Mouse (Mus musculus): ENCODE measurements around the gene Kcnj16. TPM values are rescaled to one million over a fixed set of nuclear protein-coding genes. Genes with fewer than 3 reads are reported as not detected.

Kcnj16 gene
- polyA plus RNA-seq, 1 experiment from 2014 or later = 0.13 TPM

GRCm38 (mm10) chr11:111065635-111066298 lies 97.9 kb downstream of the Kcnj16 start, which contains the start of gene Kcnj2:
TSS of gene Kcnj2 (plus strand) at chr11:111066164.
- H3K9ac ChIP-seq (ENCODE audit: low read depth, low read length) = peak within 1 kb of the TSS; percentile 33; the same call in 1 of the 2 replicates
- H3K4me1 ChIP-seq (ENCODE audit: control insufficient read depth, low read depth, low read length) = peaks cover 4% of the 10 kb centered on the region
- WGBS (ENCODE audit: insufficient replicate concordance) = 1% methylated on average over 27 of the region's 28 CpGs
- peak within 1 kb of the TSS; percentile 82 for H3K4me2 ChIP-seq (ENCODE audit: low read depth, low read length)
- H3K9me3 ChIP-seq (replicated peaks; ENCODE audit: control insufficient read depth, low read length) = no peaks in the 10 kb centered on the region
- H3K36me3 ChIP-seq (ENCODE audit: control insufficient read depth, insufficient read depth) = no peaks in the 10 kb centered on the region
- peaks cover 12% of the 10 kb centered on the region for H3K27me3 ChIP-seq (ENCODE audit: control insufficient read depth, insufficient read depth, low read depth, low read length)
- peak; percentile 95 for ATAC-seq (ENCODE audit: low read depth)
- H3K4me3 ChIP-seq (ENCODE audit: low read depth, low read length) = peak within 1 kb of the TSS; percentile 59
- no peak within 1 kb of the TSS for H3K27ac ChIP-seq (ENCODE audit: low read length)

DNA sequence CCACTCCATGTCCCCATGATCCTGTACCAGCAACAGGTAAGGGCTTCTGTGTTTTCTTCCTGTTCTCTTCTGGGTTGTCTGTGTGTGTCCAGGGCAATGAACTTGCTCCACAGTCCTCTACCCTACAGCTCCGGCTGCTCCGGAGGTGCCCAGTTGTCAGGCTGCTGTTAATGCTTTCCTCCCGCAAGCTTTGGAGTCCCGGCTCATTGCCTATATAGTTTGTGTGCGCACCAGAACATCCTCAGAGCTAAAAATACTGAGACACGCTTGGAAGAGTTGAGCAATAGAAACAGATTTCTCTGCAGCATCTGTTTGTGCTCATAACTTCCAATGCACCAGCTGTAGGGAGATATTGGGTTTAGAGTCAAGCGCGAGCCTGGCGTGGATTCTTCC lies 98.5 kb downstream of the Kcnj16 start:
- peak overlapping the region; percentile 59 for H3K4me3 ChIP-seq (ENCODE audit: low read depth, low read length)
- H3K4me2 ChIP-seq (ENCODE audit: low read depth, low read length) = peak overlapping the region; percentile 82
- no peak overlapping the region for H3K27ac ChIP-seq (ENCODE audit: low read length)
- H3K27me3 ChIP-seq (ENCODE audit: control insufficient read depth, insufficient read depth, low read depth, low read length) = peaks cover 12% of the 10 kb centered on the region
- no peaks in the 10 kb centered on the region for H3K9me3 ChIP-seq (replicated peaks; ENCODE audit: control insufficient read depth, low read length)
- H3K4me1 ChIP-seq (ENCODE audit: control insufficient read depth, low read depth, low read length) = peaks cover 4% of the 10 kb centered on the region
- peak; percentile 22 for ATAC-seq (ENCODE audit: low read depth)
- H3K36me3 ChIP-seq (ENCODE audit: control insufficient read depth, insufficient read depth) = no peaks in the 10 kb centered on the region
- no peak overlapping the region for H3K9ac ChIP-seq (ENCODE audit: low read depth, low read length)
- under 1% methylated on average over 9 of the region's 9 CpGs for WGBS (ENCODE audit: insufficient replicate concordance)

DNA sequence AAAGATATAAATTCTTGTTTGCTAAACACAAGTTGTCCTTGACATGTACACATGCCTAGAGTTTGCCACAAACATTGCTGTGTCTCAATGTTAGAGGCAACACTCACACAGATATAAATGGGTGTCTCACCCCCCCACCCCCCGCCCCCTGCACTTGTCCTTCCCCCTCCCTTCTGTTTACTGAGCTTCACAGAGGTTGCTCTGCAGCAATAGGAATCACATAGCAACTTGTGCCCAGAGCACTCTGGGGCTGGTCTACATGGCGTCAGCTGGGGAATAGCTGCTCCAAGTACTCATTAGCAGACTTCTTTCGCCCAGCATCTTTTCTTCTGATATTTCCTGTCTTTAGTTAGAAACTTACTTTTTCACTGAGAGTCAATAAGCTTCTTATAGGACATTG lies 100.0 kb downstream of the Kcnj16 start:
- 48% methylated on average over 3 of the region's 3 CpGs for WGBS (ENCODE audit: insufficient replicate concordance)
- no peak overlapping the region for H3K4me3 ChIP-seq (ENCODE audit: low read depth, low read length)

GRCm38 (mm10) chr11:111070460-111070859 lies 102.6 kb downstream of the Kcnj16 start:
- Histone ChIP-seq H3K27ac (ENCODE audit: low read length) (no peak overlapping the region), H3K27me3 (ENCODE audit: control insufficient read depth, insufficient read depth, low read depth, low read length) (peaks cover 12% of the 10 kb centered on the region), H3K4me2 (ENCODE audit: low read depth, low read length) (no peak overlapping the region), H3K36me3 (ENCODE audit: control insufficient read depth, insufficient read depth) (no peaks in the 10 kb centered on the region), H3K4me3 (ENCODE audit: low read depth, low read length) (no peak overlapping the region), H3K9me3 (replicated peaks; ENCODE audit: control insufficient read depth, low read length) (no peaks in the 10 kb centered on the region), H3K9ac (ENCODE audit: low read depth, low read length) (no peak overlapping the region), H3K4me1 (ENCODE audit: control insufficient read depth, low read depth, low read length) (no peaks in the 10 kb centered on the region)
- ATAC-seq (ENCODE audit: low read depth) = no peak

More for the DNA sequence above, 100.0 kb downstream of the Kcnj16 start:
- H3K27ac ChIP-seq (ENCODE audit: low read length) = no peak overlapping the region
- H3K9ac ChIP-seq (ENCODE audit: low read depth, low read length) = no peak overlapping the region
- no peak for ATAC-seq (ENCODE audit: low read depth)
- peaks cover 12% of the 10 kb centered on the region for H3K27me3 ChIP-seq (ENCODE audit: control insufficient read depth, insufficient read depth, low read depth, low read length)
- H3K4me2 ChIP-seq (ENCODE audit: low read depth, low read length) = no peak overlapping the region
- peaks cover 4% of the 10 kb centered on the region for H3K4me1 ChIP-seq (ENCODE audit: control insufficient read depth, low read depth, low read length)
- no peaks in the 10 kb centered on the region for H3K9me3 ChIP-seq (replicated peaks; ENCODE audit: control insufficient read depth, low read length)
- no peaks in the 10 kb centered on the region for H3K36me3 ChIP-seq (ENCODE audit: control insufficient read depth, insufficient read depth)

GRCm38 (mm10) chr11:111074131-111074530 lies 106.3 kb downstream of the Kcnj16 start:
- no peaks in the 10 kb centered on the region for H3K4me1 ChIP-seq (ENCODE audit: control insufficient read depth, low read depth, low read length)
- H3K9me3 ChIP-seq (replicated peaks; ENCODE audit: control insufficient read depth, low read length) = no peaks in the 10 kb centered on the region
- H3K36me3 ChIP-seq (ENCODE audit: control insufficient read depth, insufficient read depth) = no peaks in the 10 kb centered on the region
- H3K4me3 ChIP-seq (ENCODE audit: low read depth, low read length) = no peak overlapping the region
- H3K27me3 ChIP-seq (ENCODE audit: control insufficient read depth, insufficient read depth, low read depth, low read length) = no peaks in the 10 kb centered on the region
- no peak overlapping the region for H3K4me2 ChIP-seq (ENCODE audit: low read depth, low read length)
- H3K27ac ChIP-seq (ENCODE audit: low read length) = no peak overlapping the region
- no peak for ATAC-seq (ENCODE audit: low read depth)
- H3K9ac ChIP-seq (ENCODE audit: low read depth, low read length) = no peak overlapping the region

Other genes with a start within 250 kb of the Kcnj16 start
- gene Kcnj2, start 98.1 kb downstream of the Kcnj16 start, polyA plus RNA-seq (2015; fragmentation: Nextera tagmentation; extraction: Ambion mirVana) = 0.14 and 0.27 TPM in 2 replicates

Measured in liver, embryonic 16.5 days (tissue).